Mouse (Mus musculus): ENCODE measurements at regions not wholly inside any gene's neighbourhood (a gene's known extent, or its start where the extent isn't known, plus 50 kb on each side); places are given as distances from the start of the nearest gene placed in this dataset.

GRCm38 (mm10) chr13:112001155-112002025 lies 192.6 kb upstream of the Map3k1 start:
- TF ChIP-seq HCFC1 (IDR thresholded peaks at IDR 0.05; ENCODE audit: borderline replicate concordance, insufficient read depth, low read length) (no peak), CHD2 (IDR thresholded peaks at IDR 0.05; ENCODE audit: low read depth, low read length) (no peak), ZC3H11A (IDR thresholded peaks at IDR 0.05; ENCODE audit: borderline replicate concordance, low read depth, low read length) (no peak)

All from ES-E14 (cell line).